Mouse (Mus musculus) liver (tissue): ENCODE measurements around the gene Zfp592.

Experiments used
- DNase-seq: peaks from one replicate; pipeline ENCODE4 v3.0.0-alpha.2; 2020; ENCODE audit warnings: mixed read lengths

The Zfp592 gene

DNA sequence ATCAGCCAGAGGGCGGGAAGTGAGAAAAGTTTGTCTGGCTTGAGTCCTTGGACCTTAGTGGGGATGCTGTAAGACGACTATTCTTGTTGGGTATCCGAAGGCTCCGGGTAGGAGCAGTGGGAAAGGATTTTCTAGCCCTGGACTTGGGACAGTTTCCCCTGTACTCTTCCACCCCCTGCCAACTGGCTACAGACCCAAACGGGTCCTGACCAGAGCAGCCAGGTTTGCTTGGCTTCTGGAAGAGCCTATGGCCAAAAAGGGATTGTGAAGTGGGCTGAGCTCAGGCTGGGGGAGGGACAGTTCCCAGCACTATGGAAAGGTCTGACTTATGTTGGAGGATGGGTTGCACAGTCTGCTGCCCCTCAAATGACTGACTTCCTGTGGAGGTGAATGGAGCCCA lies 65.9 kb downstream of the Zfp592 start:
- DNase-seq, result no peak

DNA sequence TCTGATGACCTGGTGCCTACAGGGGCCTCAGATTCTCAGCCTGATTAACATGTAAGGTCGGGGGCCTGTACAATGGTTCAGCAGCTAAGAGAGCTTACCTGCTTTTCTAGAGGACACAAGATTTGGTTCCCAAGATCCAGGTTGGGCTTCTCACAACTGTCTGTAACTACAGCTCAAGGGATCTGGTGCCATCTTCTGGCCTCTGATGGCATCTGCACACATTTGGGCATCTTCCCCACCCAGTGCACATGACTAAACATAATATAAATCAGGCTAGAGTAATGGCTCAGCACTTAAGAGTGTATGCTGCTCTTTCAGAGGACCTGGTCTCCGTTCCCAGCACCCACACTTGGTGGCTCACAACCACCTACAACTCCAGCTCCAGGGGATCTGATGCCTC lies 67.4 kb downstream of the Zfp592 start:
- DNase-seq, result peak; percentile 70

DNA sequence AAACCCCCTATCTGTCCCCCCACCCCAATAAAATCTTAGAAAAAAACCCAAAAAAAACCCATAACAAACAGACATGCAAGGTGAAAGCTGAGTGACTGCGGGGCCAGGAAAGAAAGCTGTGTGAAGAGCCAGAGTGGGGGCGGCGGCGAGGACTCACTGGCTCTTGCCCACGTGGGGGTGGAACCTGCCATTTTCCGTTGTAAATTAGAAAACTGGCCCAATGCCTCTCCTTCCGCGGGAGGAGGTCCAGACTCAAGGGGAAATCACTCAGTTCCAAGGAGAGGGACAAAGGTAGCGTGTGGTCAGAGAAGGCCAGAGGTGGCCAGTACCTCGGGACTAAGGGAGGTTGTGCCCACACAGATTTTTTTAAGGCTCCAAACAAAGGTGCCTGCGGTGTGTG lies 68.5 kb downstream of the Zfp592 start:
- DNase-seq, result no peak

DNA sequence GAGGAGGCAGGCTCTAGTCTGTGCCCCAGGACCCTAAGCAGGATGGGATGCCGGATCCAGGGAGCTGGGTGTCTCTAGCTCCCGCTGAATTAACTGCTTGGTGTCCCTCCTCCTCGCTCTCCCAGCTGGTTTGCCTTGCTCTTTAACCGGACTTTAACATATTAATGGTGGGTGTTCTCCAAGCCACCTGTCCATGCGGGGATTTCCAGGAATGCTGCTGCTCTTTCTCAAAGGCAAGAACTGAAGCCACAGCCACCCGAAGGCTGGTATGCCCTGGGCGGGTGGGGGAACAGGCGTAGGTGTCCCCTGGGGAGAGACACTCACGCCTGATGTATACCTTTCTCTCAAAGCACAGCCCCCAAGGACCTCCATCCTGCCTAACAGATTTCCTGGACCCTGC lies 69.9 kb downstream of the Zfp592 start:
- DNase-seq, result no peak

DNA sequence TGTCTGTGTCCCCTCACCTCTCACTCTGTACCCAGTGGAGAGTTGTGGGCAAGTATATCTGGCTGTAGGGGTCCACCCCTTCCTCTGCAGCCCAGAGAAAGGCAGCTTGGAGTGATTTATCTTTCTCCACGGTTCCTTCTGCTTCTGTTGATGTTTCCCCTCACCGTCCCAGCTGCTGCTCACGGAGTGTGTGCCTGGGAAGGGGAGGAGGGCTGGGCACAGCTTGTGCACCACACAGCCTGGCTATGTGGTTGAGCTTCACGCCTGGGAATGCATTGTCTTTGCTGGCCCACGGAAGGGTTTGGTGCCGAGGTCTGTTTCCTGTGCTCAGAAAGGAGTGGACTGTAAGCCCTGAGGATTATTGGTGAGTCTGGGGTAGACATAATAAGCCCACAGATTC lies 73.2 kb downstream of the Zfp592 start:
- DNase-seq, result no peak

GRCm38 (mm10) chr7:81072463-81072862 lies 79.0 kb downstream of the Zfp592 start:
- no peak for DNase-seq

DNA sequence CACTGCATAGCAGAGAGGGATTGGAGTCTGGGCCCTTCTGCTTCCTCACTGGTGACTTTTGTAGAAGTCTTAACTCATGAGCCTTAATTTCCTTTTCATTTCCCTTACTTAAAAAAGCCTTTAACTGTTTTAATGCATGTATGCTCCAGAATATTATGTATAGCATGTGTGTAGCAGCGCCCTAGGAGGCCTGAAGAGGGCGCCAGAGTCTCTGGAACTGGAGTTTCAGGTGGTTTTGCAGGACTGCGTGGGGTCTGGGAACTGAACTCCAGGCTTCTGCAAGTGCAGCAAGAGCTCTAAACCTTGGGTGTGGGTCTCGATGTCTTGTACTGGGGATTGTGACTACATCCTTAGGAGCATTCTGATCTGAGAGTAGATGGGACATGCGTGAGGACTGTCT lies 79.8 kb downstream of the Zfp592 start:
- no peak for DNase-seq

DNA sequence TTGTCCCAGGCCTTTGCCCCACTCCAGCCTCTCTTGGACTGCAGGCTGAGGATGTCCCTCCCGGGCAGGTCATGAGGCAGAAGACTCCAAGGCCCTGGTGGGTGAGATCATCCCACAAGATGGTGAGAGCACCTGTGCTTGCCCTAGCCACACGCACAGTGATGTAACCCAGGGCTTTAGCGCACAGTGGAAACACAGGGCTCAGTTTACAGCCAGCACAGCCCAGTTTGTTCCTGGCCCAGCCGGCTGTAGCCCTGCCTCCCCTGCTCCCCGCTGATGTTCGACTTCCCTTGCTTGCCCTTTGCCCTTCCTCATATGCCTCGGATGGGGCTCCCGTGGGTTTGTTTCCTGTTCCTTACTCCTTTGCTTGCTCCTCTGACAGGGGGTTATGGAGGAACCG lies 81.1 kb downstream of the Zfp592 start:
- peak; percentile 38 for DNase-seq

- DNase-seq, result peak; percentile 41
Observed at GRCm38 (mm10) chr7:81075299-81075698, 81.8 kb downstream of the Zfp592 start.

DNA sequence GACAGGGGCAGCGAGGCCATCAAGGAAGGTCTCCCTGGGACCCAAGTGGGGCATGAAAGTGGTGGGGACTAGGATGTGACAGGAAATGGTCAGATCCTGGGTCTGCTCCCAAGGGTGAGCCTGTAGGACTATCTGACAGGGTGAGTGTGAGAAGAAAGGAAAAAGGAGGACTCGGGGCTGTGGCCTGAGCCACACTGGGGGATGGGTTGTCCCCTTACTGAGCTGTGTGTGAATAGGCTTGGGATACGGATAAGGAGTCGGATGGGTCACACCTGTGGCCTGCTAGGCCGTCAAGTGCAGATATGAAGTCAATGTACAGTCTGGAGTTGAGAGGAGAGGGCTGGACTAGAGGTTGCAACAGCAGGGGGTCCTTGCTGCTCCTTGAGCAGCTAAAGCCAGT lies 82.3 kb downstream of the Zfp592 start:
- DNase-seq, result no peak

DNA sequence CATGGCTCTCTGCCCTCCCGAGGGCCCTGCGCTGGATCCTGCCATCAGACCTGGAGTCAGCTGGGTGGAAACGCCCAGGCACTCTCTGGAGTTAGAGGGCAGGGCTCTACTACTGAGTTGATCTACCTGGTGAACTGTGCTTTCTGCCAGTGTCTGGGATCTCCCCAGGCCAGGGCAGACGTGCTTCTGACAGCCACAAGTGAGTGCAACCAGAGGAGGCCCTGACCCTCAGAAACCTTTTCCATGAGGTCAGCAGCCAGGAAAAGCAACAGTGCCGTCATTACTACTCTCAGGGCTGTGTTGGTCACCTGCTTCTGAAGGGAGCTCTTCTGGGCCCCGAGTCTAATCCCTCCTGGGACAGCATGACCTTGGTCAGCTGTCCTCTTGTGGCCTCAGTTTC lies 83.5 kb downstream of the Zfp592 start:
- DNase-seq, result no peak

- DNase-seq, result no peak
Observed at GRCm38 (mm10) chr7:81078740-81079139, 85.3 kb downstream of the Zfp592 start.

DNA sequence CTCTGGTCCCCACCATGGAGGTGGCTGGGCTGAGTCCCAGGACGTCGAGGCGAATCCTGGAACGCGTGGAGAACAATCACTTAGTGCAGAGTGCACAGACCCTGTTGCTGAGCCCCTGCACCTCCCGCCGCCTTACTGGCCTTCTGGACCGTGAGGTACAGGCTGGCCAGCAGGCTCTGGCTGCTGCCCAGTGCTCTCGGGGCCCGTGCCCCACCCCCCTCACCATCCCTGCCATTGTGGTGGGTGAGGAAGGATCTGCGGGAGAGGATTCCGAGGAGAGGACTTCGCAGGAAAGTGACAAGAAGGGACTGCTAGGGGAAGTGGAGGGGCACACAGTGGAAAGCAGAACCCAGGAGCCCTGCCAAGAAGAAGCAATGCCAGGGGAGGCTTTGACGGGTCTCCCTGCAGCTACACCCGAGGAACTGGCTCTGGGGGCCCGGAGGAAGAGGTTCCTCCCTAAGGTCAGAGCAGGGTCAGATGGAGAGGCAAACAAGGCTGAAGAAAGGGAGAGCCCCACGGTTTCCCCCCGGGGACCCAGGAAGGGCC lies 100.0 kb downstream of the Zfp592 start:
- no peak for DNase-seq

GRCm38 (mm10) chr7:81094104-81094757 lies 100.8 kb downstream of the Zfp592 start:
- DNase-seq, result no peak
